Mouse (Mus musculus): ENCODE data around the gene Art3. TPM values are rescaled to one million over a fixed set of nuclear protein-coding genes. Genes with fewer than 3 reads are reported as not detected.

Art3 gene
- polyA plus RNA-seq, 1 experiment from 2014 or later, result 0.78 TPM

- ATAC-seq (ENCODE audit: low FRiP score) (0 out of 2 replicates have a peak, but pooled peaks have one; percentile 24), DNase-seq (ENCODE audit: low spot score, missing footprints) (no peak)
- 90% methylated on average over 11 of the region's 11 CpGs for WGBS
- H3K36me3 ChIP-seq (ENCODE audit: control insufficient read depth, insufficient read depth, low read length), result peaks cover 6% of the 10 kb centered on the region; the same call in 1 of the 2 replicates
- no peak overlapping the region for H3K4me2 ChIP-seq
- no peak overlapping the region for H3K4me3 ChIP-seq (ENCODE audit: low read depth, low read length)
- H3K27ac ChIP-seq (ENCODE audit: low read depth, low read length), result no peak overlapping the region
- no peaks in the 10 kb centered on the region for H3K27me3 ChIP-seq (ENCODE audit: control insufficient read depth, insufficient read depth, low read length)
- H3K4me1 ChIP-seq (ENCODE audit: control insufficient read depth, insufficient read depth, low read length), result no peaks in the 10 kb centered on the region
- no peaks in the 10 kb centered on the region for H3K9me3 ChIP-seq (ENCODE audit: control insufficient read depth, low read length)
- no peak overlapping the region for H3K9ac ChIP-seq (ENCODE audit: low read length)
Measured at GRCm38 (mm10) chr5:92413271-92413981, 81.8 kb downstream of the Art3 start.

- Histone ChIP-seq H3K27ac (ENCODE audit: low read depth, low read length) (no peak overlapping the region), H3K9me3 (ENCODE audit: control insufficient read depth, low read length) (no peaks in the 10 kb centered on the region), H3K36me3 (ENCODE audit: control insufficient read depth, insufficient read depth, low read length) (peaks cover 6% of the 10 kb centered on the region; the same call in 1 of the 2 replicates), H3K27me3 (ENCODE audit: control insufficient read depth, insufficient read depth, low read length) (no peaks in the 10 kb centered on the region), H3K4me1 (ENCODE audit: control insufficient read depth, insufficient read depth, low read length) (no peaks in the 10 kb centered on the region), H3K9ac (ENCODE audit: low read length) (no peak overlapping the region), H3K4me2 (no peak overlapping the region), H3K4me3 (ENCODE audit: low read depth, low read length) (no peak overlapping the region)
- DNase-seq (ENCODE audit: low spot score, missing footprints), result no peak
- ATAC-seq (ENCODE audit: low FRiP score), result no peak
- WGBS, result 84% methylated on average over 8 of the region's 8 CpGs
Measured at GRCm38 (mm10) chr5:92413982-92414375, 82.4 kb downstream of the Art3 start.

GRCm38 (mm10) chr5:92424126-92424525 lies 92.5 kb downstream of the Art3 start:
- Histone ChIP-seq H3K4me1 (ENCODE audit: control insufficient read depth, insufficient read depth, low read length) (no peaks in the 10 kb centered on the region), H3K36me3 (ENCODE audit: control insufficient read depth, insufficient read depth, low read length) (peaks cover 33% of the 10 kb centered on the region), H3K4me3 (ENCODE audit: low read depth, low read length) (no peak overlapping the region), H3K9ac (ENCODE audit: low read length) (no peak overlapping the region), H3K27me3 (ENCODE audit: control insufficient read depth, insufficient read depth, low read length) (no peaks in the 10 kb centered on the region), H3K9me3 (ENCODE audit: control insufficient read depth, low read length) (no peaks in the 10 kb centered on the region), H3K4me2 (no peak overlapping the region), H3K27ac (ENCODE audit: low read depth, low read length) (no peak overlapping the region)
- 94% methylated on average over 11 of the region's 11 CpGs for WGBS
- ATAC-seq (ENCODE audit: low FRiP score) (no peak), DNase-seq (ENCODE audit: low spot score, missing footprints) (no peak)

GRCm38 (mm10) chr5:92430723-92431122 lies 99.1 kb downstream of the Art3 start:
- peaks cover 16% of the 10 kb centered on the region for H3K36me3 ChIP-seq (ENCODE audit: control insufficient read depth, insufficient read depth, low read length)
- H3K9ac ChIP-seq (ENCODE audit: low read length), result no peak overlapping the region
- H3K4me1 ChIP-seq (ENCODE audit: control insufficient read depth, insufficient read depth, low read length), result peaks cover 6% of the 10 kb centered on the region
- no peaks in the 10 kb centered on the region for H3K27me3 ChIP-seq (ENCODE audit: control insufficient read depth, insufficient read depth, low read length)
- ATAC-seq (ENCODE audit: low FRiP score) (no peak), DNase-seq (ENCODE audit: low spot score, missing footprints) (no peak)
- H3K4me2 ChIP-seq, result no peak overlapping the region
- 93% methylated on average over 5 of the region's 5 CpGs for WGBS
- H3K27ac ChIP-seq (ENCODE audit: low read depth, low read length), result no peak overlapping the region
- no peaks in the 10 kb centered on the region for H3K9me3 ChIP-seq (ENCODE audit: control insufficient read depth, low read length)
- H3K4me3 ChIP-seq (ENCODE audit: low read depth, low read length), result no peak overlapping the region

- DNase-seq (ENCODE audit: low spot score, missing footprints), result no peak
- Histone ChIP-seq H3K4me1 (ENCODE audit: control insufficient read depth, insufficient read depth, low read length) (peaks cover 6% of the 10 kb centered on the region), H3K9ac (ENCODE audit: low read length) (no peak overlapping the region), H3K9me3 (ENCODE audit: control insufficient read depth, low read length) (no peaks in the 10 kb centered on the region), H3K36me3 (ENCODE audit: control insufficient read depth, insufficient read depth, low read length) (peaks cover 16% of the 10 kb centered on the region), H3K27ac (ENCODE audit: low read depth, low read length) (no peak overlapping the region), H3K27me3 (ENCODE audit: control insufficient read depth, insufficient read depth, low read length) (no peaks in the 10 kb centered on the region), H3K4me2 (no peak overlapping the region), H3K4me3 (ENCODE audit: low read depth, low read length) (no peak overlapping the region)
- 90% methylated on average over 7 of the region's 7 CpGs for WGBS
- ATAC-seq (ENCODE audit: low FRiP score), result no peak
Measured at GRCm38 (mm10) chr5:92431611-92432010, 100.0 kb downstream of the Art3 start.

GRCm38 (mm10) chr5:92434070-92434469 lies 102.4 kb downstream of the Art3 start:
- Histone ChIP-seq H3K27me3 (ENCODE audit: control insufficient read depth, insufficient read depth, low read length) (no peaks in the 10 kb centered on the region), H3K4me2 (peak overlapping the region; percentile 85), H3K4me1 (ENCODE audit: control insufficient read depth, insufficient read depth, low read length) (peaks cover 6% of the 10 kb centered on the region), H3K27ac (ENCODE audit: low read depth, low read length) (no peak overlapping the region), H3K36me3 (ENCODE audit: control insufficient read depth, insufficient read depth, low read length) (no peaks in the 10 kb centered on the region), H3K9me3 (ENCODE audit: control insufficient read depth, low read length) (no peaks in the 10 kb centered on the region), H3K9ac (ENCODE audit: low read length) (peak overlapping the region; percentile 95), H3K4me3 (ENCODE audit: low read depth, low read length) (peak overlapping the region; percentile 94)
- ATAC-seq (ENCODE audit: low FRiP score), result no peak
- DNase-seq (ENCODE audit: low spot score, missing footprints), result peak; percentile 87
- WGBS, result 3% methylated on average over 12 of the region's 12 CpGs

- DNase-seq (ENCODE audit: low spot score, missing footprints), result peak; percentile 88
- WGBS, result under 1% methylated on average over 26 of the region's 39 CpGs
- H3K9me3 ChIP-seq (ENCODE audit: control insufficient read depth, low read length), result no peaks in the 10 kb centered on the region
- peak; percentile 80 for ATAC-seq (ENCODE audit: low FRiP score)
- peak overlapping the region; percentile 95 for H3K9ac ChIP-seq (ENCODE audit: low read length)
- H3K27ac ChIP-seq (ENCODE audit: low read depth, low read length), result peak overlapping the region; percentile 60; the same call in 1 of the 2 replicates
- peak overlapping the region; percentile 94 for H3K4me3 ChIP-seq (ENCODE audit: low read depth, low read length)
- H3K4me1 ChIP-seq (ENCODE audit: control insufficient read depth, insufficient read depth, low read length), result peaks cover 6% of the 10 kb centered on the region
- no peaks in the 10 kb centered on the region for H3K27me3 ChIP-seq (ENCODE audit: control insufficient read depth, insufficient read depth, low read length)
- H3K36me3 ChIP-seq (ENCODE audit: control insufficient read depth, insufficient read depth, low read length), result no peaks in the 10 kb centered on the region
- peak overlapping the region; percentile 85 for H3K4me2 ChIP-seq
Measured at GRCm38 (mm10) chr5:92434571-92434985, 103.0 kb downstream of the Art3 start.

GRCm38 (mm10) chr5:92435025-92435584 lies 103.5 kb downstream of the Art3 start, which contains the start of gene Nup54:
TSS of gene Nup54 (minus strand) at chr5:92435219.
- WGBS, result under 1% methylated on average over 34 of the region's 34 CpGs
- H3K9ac ChIP-seq (ENCODE audit: low read length), result peak within 1 kb of the TSS; percentile 95
- peak within 1 kb of the TSS; percentile 94 for H3K4me3 ChIP-seq (ENCODE audit: low read depth, low read length)
- ATAC-seq (ENCODE audit: low FRiP score) (peak; percentile 99), DNase-seq (ENCODE audit: low spot score, missing footprints) (peak; percentile 99)
- no peaks in the 10 kb centered on the region for H3K27me3 ChIP-seq (ENCODE audit: control insufficient read depth, insufficient read depth, low read length)
- no peaks in the 10 kb centered on the region for H3K9me3 ChIP-seq (ENCODE audit: control insufficient read depth, low read length)
- H3K27ac ChIP-seq (ENCODE audit: low read depth, low read length), result peak within 1 kb of the TSS; percentile 60; the same call in 1 of the 2 replicates
- H3K36me3 ChIP-seq (ENCODE audit: control insufficient read depth, insufficient read depth, low read length), result no peaks in the 10 kb centered on the region
- H3K4me2 ChIP-seq, result peak within 1 kb of the TSS; percentile 85
- H3K4me1 ChIP-seq (ENCODE audit: control insufficient read depth, insufficient read depth, low read length), result peaks cover 6% of the 10 kb centered on the region

GRCm38 (mm10) chr5:92438540-92438939 lies 106.9 kb downstream of the Art3 start:
- no peak overlapping the region for H3K4me3 ChIP-seq (ENCODE audit: low read depth, low read length)
- DNase-seq (ENCODE audit: low spot score, missing footprints) (no peak), ATAC-seq (ENCODE audit: low FRiP score) (no peak)
- no peaks in the 10 kb centered on the region for H3K9me3 ChIP-seq (ENCODE audit: control insufficient read depth, low read length)
- peaks cover 5% of the 10 kb centered on the region for H3K4me1 ChIP-seq (ENCODE audit: control insufficient read depth, insufficient read depth, low read length)
- no peaks in the 10 kb centered on the region for H3K27me3 ChIP-seq (ENCODE audit: control insufficient read depth, insufficient read depth, low read length)
- no peak overlapping the region for H3K4me2 ChIP-seq
- H3K36me3 ChIP-seq (ENCODE audit: control insufficient read depth, insufficient read depth, low read length), result no peaks in the 10 kb centered on the region
- H3K9ac ChIP-seq (ENCODE audit: low read length), result no peak overlapping the region
- 92% methylated on average over 8 of the region's 8 CpGs for WGBS
- no peak overlapping the region for H3K27ac ChIP-seq (ENCODE audit: low read depth, low read length)

Measured in midbrain, embryonic 11.5 days (tissue).